Mouse (Mus musculus): Measurements from ENCODE around the gene Mab21l1. TPM values are rescaled to one million over a fixed set of nuclear protein-coding genes. Genes with fewer than 3 reads are reported as not detected.
A peak's percentile ranks its signal among the peaks of the same experiment; 100 is the strongest.

Gene Mab21l1
- total RNA-seq, 2 experiments from 2014 or later: 0.86 to 2.1 TPM

DNA sequence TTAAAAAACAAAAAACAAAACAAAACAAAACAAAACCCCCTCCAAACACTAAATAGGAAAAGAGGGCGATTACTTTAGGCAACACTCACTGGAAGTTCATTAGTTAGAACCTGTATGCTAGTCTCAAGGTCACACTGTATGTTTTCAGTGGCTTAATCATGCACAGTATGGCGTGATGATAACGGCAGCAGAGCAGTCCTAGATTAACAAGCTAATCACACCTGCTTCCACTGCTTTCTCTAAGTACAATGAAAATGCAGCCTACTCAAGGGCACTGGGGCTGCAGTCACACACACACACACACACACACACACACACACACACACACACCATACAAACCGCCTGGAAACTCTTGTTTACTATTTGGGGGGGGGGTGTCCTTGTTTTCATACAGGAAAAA lies 4.8 kb upstream of the Mab21l1 start:
- DNase-seq (ENCODE audit: low spot score in 2 of 2): no peak
- intact Hi-C loops (cut with DNase I): no loop called here

DNA sequence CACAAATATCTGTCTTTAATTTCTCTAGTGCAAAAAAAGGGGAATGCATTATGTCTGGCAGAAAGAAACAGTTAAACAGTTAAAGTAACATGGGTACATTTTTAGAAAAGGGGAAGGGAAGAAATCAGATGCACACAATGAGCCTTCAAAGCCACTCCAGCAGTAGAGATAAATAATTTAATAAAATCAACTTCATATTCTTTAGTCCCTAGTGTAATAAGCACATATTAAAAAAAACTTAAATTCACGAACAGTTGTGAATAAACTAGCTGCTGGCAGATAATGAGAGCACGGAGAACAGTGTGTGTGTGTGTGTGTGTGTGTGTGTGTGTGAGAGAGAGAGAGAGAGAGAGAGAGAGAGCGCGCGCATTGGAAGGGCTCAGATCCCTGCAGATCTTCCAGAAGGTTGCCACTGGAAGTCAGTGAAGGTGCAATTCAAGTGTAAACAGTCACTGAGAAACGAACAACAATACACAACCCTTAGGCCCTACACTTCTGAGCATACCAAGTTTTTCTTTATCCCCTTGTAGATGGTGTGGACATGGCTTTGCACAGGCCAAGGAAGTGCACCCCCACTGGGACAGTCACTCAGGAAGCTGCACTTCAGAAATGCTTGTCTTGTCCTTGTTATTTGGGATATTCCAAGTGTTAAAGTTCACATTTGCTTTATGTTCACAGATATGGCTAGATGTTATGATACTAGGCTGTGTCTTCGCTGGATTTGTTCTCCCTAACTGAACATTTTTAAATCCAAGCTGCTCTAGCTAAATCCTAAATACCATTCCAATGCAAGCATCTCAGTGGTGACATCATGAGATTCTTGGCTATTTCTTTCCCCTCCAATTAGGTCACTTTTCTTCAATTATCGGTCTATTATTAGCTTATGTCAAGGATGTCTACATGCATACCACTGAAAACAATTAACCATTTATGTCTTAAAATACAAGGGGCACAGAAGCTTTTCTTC lies 3.3 kb upstream of the Mab21l1 start:
- no peak for DNase-seq (ENCODE audit: low spot score in 2 of 2)
- intact Hi-C loops (cut with DNase I): no loop called here

- intact Hi-C loops (cut with DNase I): no loop called here
- no peak for DNase-seq (ENCODE audit: low spot score in 2 of 2)
These were observed 1.9 kb upstream of the Mab21l1 start for GRCm38 (mm10) chr3:55780120-55781070.

DNA sequence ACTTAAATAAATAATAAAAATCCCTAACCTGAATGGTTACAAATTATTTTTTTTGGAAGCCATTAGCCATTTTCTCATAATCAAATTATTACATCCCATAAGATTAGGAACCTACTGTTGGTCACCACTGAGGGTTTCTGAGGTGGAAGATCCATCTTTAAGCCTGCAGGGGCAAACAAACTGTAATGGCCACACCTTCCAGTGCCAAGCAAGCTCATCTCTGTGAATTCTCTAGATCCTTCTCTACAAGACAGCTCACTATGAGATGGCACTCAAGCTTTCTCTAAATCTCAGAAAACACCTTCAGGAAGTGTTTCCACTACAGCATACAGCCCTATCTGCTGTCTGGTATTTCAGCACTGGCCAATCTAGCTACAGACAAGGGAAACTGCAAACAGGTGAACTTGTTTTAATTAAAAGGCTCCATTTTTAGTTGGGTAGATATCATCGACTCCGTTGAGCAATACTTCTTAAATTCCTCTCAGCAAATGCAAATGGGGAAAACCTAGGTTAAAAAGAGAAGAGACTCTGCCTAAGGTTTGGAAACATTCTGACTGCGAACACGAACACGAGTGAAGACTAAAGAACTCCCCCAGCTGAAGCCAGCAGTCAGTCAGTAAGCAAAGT lies 768 bp upstream of the Mab21l1 start:
- DNase-seq (ENCODE audit: low spot score in 2 of 2): no peak
- intact Hi-C loops (cut with DNase I): no loop called here

DNA sequence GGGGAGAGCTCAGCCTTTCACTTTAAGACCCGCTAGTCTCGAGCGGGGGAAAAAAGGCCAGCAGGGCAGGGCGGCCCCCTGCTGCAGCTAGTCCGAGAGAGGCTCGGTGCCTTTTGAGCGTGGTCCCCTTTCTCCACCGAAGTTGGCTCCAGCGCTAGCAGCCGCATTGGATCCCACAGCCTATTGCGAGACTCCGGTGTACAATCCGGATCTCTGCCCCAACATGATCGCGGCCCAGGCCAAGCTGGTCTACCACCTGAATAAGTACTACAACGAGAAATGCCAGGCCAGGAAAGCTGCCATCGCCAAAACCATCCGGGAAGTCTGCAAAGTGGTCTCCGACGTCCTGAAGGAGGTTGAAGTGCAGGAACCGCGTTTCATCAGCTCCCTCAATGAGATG lies 461 bp downstream of the Mab21l1 start:
- DNase-seq (ENCODE audit: low spot score in 2 of 2): no peak
- intact Hi-C loops (cut with DNase I): no loop called here

- no peak for DNase-seq (ENCODE audit: low spot score in 2 of 2)
- intact Hi-C loops (cut with DNase I): no loop called here
These were observed 1.1 kb downstream of the Mab21l1 start for GRCm38 (mm10) chr3:55783171-55784081.

GRCm38 (mm10) chr3:55784101-55784500 lies 1.8 kb downstream of the Mab21l1 start:
- intact Hi-C loops (cut with DNase I): no loop called here

GRCm38 (mm10) chr3:55785266-55785980 lies 3.1 kb downstream of the Mab21l1 start:
- no peak for DNase-seq (ENCODE audit: low spot score in 2 of 2)
- intact Hi-C loops (cut with DNase I): no loop called here

More at GRCm38 (mm10) chr3:55784101-55784500, 1.8 kb downstream of the Mab21l1 start:
- DNase-seq (ENCODE audit: low spot score in 2 of 2): no peak

- intact Hi-C loops (cut with DNase I): no loop called here
- no peak for DNase-seq (ENCODE audit: low spot score in 2 of 2)
These were observed 3.8 kb downstream of the Mab21l1 start for GRCm38 (mm10) chr3:55785981-55786725.

- intact Hi-C loops (cut with DNase I): no loop called here
- DNase-seq (ENCODE audit: low spot score in 2 of 2): peak; percentile 30 to 73
These were observed 4.7 kb downstream of the Mab21l1 start for GRCm38 (mm10) chr3:55786835-55787486.

GRCm38 (mm10) chr3:55787487-55788213 lies 5.3 kb downstream of the Mab21l1 start:
- intact Hi-C loops (cut with DNase I): no loop called here
- DNase-seq (ENCODE audit: low spot score in 2 of 2): peak in 1 of 2 experiments; percentile 36

DNA sequence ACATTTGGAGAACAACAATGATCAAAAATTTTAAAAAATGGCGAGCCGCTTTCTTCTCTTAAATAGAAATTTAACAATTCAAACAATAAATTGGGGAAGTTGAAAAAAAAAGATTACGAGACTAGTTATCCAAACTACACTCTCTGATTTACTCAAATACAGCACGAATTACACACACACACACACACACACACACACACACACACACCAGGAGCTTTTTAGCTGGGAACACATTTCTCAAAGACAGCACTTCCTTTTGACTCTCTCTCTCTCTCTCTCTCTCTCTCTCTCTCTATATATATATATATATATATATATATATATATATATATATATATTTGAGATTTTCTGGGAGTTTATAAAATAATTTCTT lies 5.9 kb downstream of the Mab21l1 start:
- intact Hi-C loops (cut with DNase I): no loop called here
- DNase-seq (ENCODE audit: low spot score in 2 of 2): no peak

- intact Hi-C loops (cut with DNase I): no loop called here
- no peak for DNase-seq (ENCODE audit: low spot score in 2 of 2)
These were observed 6.4 kb downstream of the Mab21l1 start for GRCm38 (mm10) chr3:55788621-55789201.

GRCm38 (mm10) chr3:55789856-55790255 lies 7.5 kb downstream of the Mab21l1 start:
- no peak for DNase-seq (ENCODE audit: low spot score in 2 of 2)
- intact Hi-C loops (cut with DNase I): no loop called here

DNA sequence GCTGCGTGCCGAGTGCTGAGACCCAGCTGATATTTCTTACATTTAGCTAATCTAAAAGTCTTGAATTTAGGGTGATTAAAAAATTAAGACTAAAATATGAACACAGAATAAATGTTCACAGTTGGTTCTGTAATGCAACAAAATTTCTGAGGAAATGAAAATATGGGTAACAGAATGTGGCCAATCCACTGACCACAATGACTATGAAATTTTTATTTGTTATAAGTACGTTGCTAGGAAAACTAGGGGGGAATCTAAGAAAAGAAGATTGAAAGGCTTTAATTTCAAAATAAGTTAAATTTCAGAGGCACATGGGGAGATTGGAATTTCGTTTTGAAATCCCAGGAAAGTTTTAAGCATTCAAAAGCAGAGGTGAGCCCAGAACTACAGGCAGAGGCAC lies 8.3 kb downstream of the Mab21l1 start:
- DNase-seq (ENCODE audit: low spot score in 2 of 2): no peak
- intact Hi-C loops (cut with DNase I): no loop called here

DNA sequence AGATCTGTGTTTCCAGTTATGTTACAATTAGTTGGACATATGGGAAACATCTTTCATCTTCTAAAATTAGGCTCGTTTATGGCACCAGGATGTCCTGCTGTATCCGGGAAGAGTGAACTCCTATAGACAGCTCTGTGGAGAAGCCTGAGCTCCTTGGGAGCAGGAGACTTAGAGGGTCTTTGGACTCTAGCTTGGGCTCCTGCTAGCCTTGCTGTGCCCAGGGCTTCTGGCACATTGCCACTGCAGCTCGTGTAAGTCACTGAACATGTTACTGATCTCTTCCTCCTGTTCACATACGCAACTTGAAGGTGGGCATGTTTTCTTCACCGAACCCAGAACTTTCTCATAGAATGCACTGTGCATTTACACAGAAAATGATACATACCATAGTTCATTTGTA lies 9.9 kb downstream of the Mab21l1 start:
- intact Hi-C loops (cut with DNase I): no loop called here
- no peak for DNase-seq (ENCODE audit: low spot score in 2 of 2)

Measured in left cerebral cortex, postnatal 14 days (tissue).